Mouse (Mus musculus): ENCODE data around the gene Kctd15.

- TF ChIP-seq CTCF (IDR thresholded peaks at IDR 0.05; ENCODE audit: borderline replicate concordance, insufficient read depth, low read length), result no peak
- TF ChIP-seq POLR2A (IDR thresholded peaks at IDR 0.05; ENCODE audit: low read depth, low read length), result no peak
Observed at GRCm38 (mm10) chr7:34598576-34598975, 58.0 kb downstream of the Kctd15 start.

Data from embryonic fibroblast, embryonic 13.5 days (primary cell).